Comparison of ENCODE assay signal across 8 mouse cellular contexts in the genomic region with DNA sequence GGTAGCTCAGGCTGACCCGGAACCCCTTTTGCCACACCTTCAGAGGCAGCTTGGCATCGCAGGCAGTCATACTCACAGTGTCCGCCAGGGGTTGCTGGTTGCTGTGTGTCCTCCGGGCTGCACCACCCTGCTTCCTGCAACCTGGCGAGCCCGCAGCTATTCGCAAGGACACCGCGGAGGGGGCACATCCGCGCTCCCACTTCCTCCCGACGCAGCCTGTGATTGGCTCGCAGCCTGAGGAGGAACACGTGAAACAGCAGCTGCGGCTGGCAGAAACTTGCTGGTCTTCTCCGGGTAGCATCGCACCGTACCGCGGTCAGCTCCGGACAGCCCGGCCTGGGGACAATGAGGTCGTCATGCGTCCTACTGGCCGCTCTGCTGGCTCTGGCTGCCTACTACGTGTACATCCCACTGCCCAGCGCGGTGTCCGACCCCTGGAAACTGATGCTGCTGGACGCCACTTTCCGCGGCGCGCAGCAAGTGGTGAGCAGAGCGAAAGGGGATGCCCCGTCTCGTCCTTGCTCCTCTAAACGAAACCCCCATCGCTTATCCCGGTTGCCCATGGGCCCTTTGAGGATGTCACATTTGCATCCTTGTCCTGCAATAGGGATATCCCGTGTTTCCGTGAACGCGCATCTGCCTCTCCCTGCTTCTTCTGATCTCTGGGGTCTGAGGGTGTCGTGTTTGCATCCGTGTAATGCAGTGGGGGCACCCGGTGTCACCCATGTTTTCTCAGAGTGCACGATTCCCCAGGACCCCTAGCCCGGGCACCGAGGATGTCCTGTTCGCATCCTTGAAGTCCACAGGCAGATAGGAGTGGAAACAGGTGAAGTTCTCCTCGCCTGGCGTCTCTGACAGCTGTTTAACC. TPM values are rescaled to one million over a fixed set of nuclear protein-coding genes. Genes with fewer than 3 reads are reported as not detected.
DNase-seq lines count a peak whose midpoint lies in the region; ATAC-seq and TF ChIP-seq lines count a peak whose summit lies in the region.

Gene Nceh1, plus strand, starts transcription at position 233 of the 868 bp plus-strand sequence.

- ATAC-seq in forebrain, embryonic 16.5 days, result peak; percentile 98
- ATAC-seq in lung, embryonic 14.5 days (ENCODE audit: insufficient read depth), result peak; percentile 98

- peak within 1 kb of the TSS; percentile 78 for H3K9ac ChIP-seq in ES-E14 (ENCODE audit: insufficient read depth, low read depth, low read length, poor library complexity, severe bottlenecking)
- peak within 1 kb of the TSS; percentile 59 for H3K9ac ChIP-seq in forebrain, embryonic 16.5 days (replicated peaks; ENCODE audit: low read depth, low read length)
- peak within 1 kb of the TSS; percentile 54 for H3K9ac ChIP-seq in lung, embryonic 14.5 days

- intact Hi-C loops in heart, postnatal 36 days (cut with DNase I), result loop anchor here (1.0 to 5.0 kb wide), 3 partner anchors 30 to 159 kb away; partner anchors contain the start of gene Ect2

- H3K4me1 ChIP-seq in ES-E14 (ENCODE audit: control insufficient read depth in 2 of 2, insufficient read depth in 2 of 2, low read length in 2 of 2, poor library complexity in 1 of 2), result no peaks in the 10 kb centered on the region
- H3K4me1 ChIP-seq in forebrain, embryonic 16.5 days (replicated peaks; ENCODE audit: control insufficient read depth, insufficient read depth, low read length), result peaks cover 7% of the 10 kb centered on the region
- H3K4me1 ChIP-seq in lung, embryonic 14.5 days (ENCODE audit: insufficient read depth), result no peaks in the 10 kb centered on the region
- peaks cover 2% of the 10 kb centered on the region for H3K4me1 ChIP-seq in olfactory bulb, adult 2 months (ENCODE audit: control insufficient read depth, insufficient read depth, low read length)
- H3K4me1 ChIP-seq in thymus, adult 2 months (replicated peaks; ENCODE audit: control insufficient read depth, insufficient read depth, low read length), result peaks cover 9% of the 10 kb centered on the region

- H3K4me2 ChIP-seq in forebrain, embryonic 16.5 days (ENCODE audit: low read length), result peak within 1 kb of the TSS; percentile 88
- peak within 1 kb of the TSS; percentile 95 for H3K4me2 ChIP-seq in lung, embryonic 14.5 days

- H3K9me3 ChIP-seq in ES-E14 (ENCODE audit: control insufficient read depth, insufficient read depth, low read depth, low read length), result no peaks in the 10 kb centered on the region
- H3K9me3 ChIP-seq in forebrain, embryonic 16.5 days (ENCODE audit: control insufficient read depth, low read length), result no peaks in the 10 kb centered on the region
- no peaks in the 10 kb centered on the region for H3K9me3 ChIP-seq in lung, embryonic 14.5 days (ENCODE audit: low read depth, low read length)

- no peaks in the 10 kb centered on the region for H3K27me3 ChIP-seq in forebrain, embryonic 16.5 days (replicated peaks; ENCODE audit: control insufficient read depth, insufficient read depth, low read length)
- no peaks in the 10 kb centered on the region for H3K27me3 ChIP-seq in lung, embryonic 14.5 days (ENCODE audit: insufficient read depth, low read length)
- H3K27me3 ChIP-seq in thymus, adult 2 months (ENCODE audit: control insufficient read depth, insufficient read depth, low read length), result no peaks in the 10 kb centered on the region

- DNase-seq in ES-E14 (ENCODE audit: low read depth, low spot score), result peak; percentile 88
- peak; percentile 96 for DNase-seq in cerebellum, adult 11-12 months
- DNase-seq in heart, postnatal 36 days, result peak; percentile 93 to 94
- DNase-seq in layer of hippocampus, adult 2 months (ENCODE audit: low spot score in 2 of 2), result peak; percentile 95 to 96
- peak; percentile 94 for DNase-seq in lung, embryonic 14.5 days
- DNase-seq in thymus, adult 2 months, result peak; percentile 97

- no peaks in the 10 kb centered on the region for H3K36me3 ChIP-seq in ES-E14 (ENCODE audit: control insufficient read depth, insufficient read depth, low read length, poor library complexity, severe bottlenecking)
- H3K36me3 ChIP-seq in forebrain, embryonic 16.5 days (ENCODE audit: control insufficient read depth, insufficient read depth), result no peaks in the 10 kb centered on the region
- no peaks in the 10 kb centered on the region for H3K36me3 ChIP-seq in lung, embryonic 14.5 days (ENCODE audit: insufficient read depth)
- H3K36me3 ChIP-seq in thymus, adult 2 months (ENCODE audit: control insufficient read depth, insufficient read depth, low read length), result no peaks in the 10 kb centered on the region

- in situ Hi-C loops in ES-E14 (cut with MboI; ENCODE audit: low sequenced_read_pairs in 2 of 2, unreplicated experiment in 2 of 2), result no loop called here

- TF ChIP-seq POLR2A in olfactory bulb, adult 2 months (IDR thresholded peaks at IDR 0.05; ENCODE audit: insufficient read depth, low read depth, low read length), result no peak
- peak; percentile 30; the same call in 1 of the 2 replicates for TF ChIP-seq POLR2A in thymus, adult 2 months (IDR thresholded peaks at IDR 0.05; ENCODE audit: control insufficient read depth, extremely low read depth, insufficient read depth, low read length, poor library complexity)

- WGBS in forebrain, embryonic 16.5 days, result under 1% methylated on average over 54 of the region's 54 CpGs
- WGBS in lung, embryonic 14.5 days, result under 1% methylated on average over 54 of the region's 54 CpGs
- WGBS in olfactory bulb, adult 2 months, result under 1% methylated on average over 54 of the region's 54 CpGs
- WGBS in thymus, adult 2 months, result under 1% methylated on average over 54 of the region's 54 CpGs

- peak; percentile 100 for TF ChIP-seq CTCF in layer of hippocampus, adult 2 months (conservative IDR thresholded peaks at IDR 0.05)
- TF ChIP-seq CTCF in lung, embryonic 14.5 days (IDR thresholded peaks at IDR 0.05; ENCODE audit: low read depth), result peak; percentile 97
- peak; percentile 98 for TF ChIP-seq CTCF in olfactory bulb, adult 2 months (IDR thresholded peaks at IDR 0.05; ENCODE audit: insufficient read depth, low read depth, low read length)
- TF ChIP-seq CTCF in thymus, adult 2 months (IDR thresholded peaks at IDR 0.05; ENCODE audit: borderline replicate concordance, control insufficient read depth, extremely low read depth, insufficient read depth, low read length, poor library complexity), result peak; percentile 94

- no peak within 1 kb of the TSS for H3K27ac ChIP-seq in ES-E14 (ENCODE audit: insufficient read depth, low read depth, low read length, poor library complexity, severe bottlenecking)
- H3K27ac ChIP-seq in forebrain, embryonic 16.5 days (ENCODE audit: low read length), result no peak within 1 kb of the TSS
- H3K27ac ChIP-seq in layer of hippocampus, adult 2 months, result peak within 1 kb of the TSS; percentile 91
- no peak within 1 kb of the TSS for H3K27ac ChIP-seq in lung, embryonic 14.5 days (ENCODE audit: low read depth)
- H3K27ac ChIP-seq in olfactory bulb, adult 2 months (ENCODE audit: insufficient read depth, low read depth, low read length), result peak within 1 kb of the TSS; percentile 85
- H3K27ac ChIP-seq in thymus, adult 2 months (ENCODE audit: control insufficient read depth, insufficient read depth, low read length), result no peak within 1 kb of the TSS

- H3K4me3 ChIP-seq in ES-E14 (ENCODE audit: insufficient read depth in 1 of 2, low read depth in 1 of 2, low read length in 2 of 2, poor library complexity in 1 of 2, severe bottlenecking in 1 of 2), result peak within 1 kb of the TSS; percentile 83 to 86
- peak within 1 kb of the TSS; percentile 61 for H3K4me3 ChIP-seq in forebrain, embryonic 16.5 days (replicated peaks; ENCODE audit: low read length)
- H3K4me3 ChIP-seq in layer of hippocampus, adult 2 months, result peak within 1 kb of the TSS; percentile 82
- H3K4me3 ChIP-seq in lung, embryonic 14.5 days (ENCODE audit: low read depth, low read length), result peak within 1 kb of the TSS; percentile 56
- peak within 1 kb of the TSS; percentile 76 for H3K4me3 ChIP-seq in olfactory bulb, adult 2 months (ENCODE audit: insufficient read depth, low read depth, low read length)
- peak within 1 kb of the TSS; percentile 90 for H3K4me3 ChIP-seq in thymus, adult 2 months (ENCODE audit: control insufficient read depth, insufficient read depth, low read length)

TF ChIP-seq in ES-E14, 5 proteins besides CTCF, POLR2A, EP300 and RAD21:
- peak; percentile 75; the same call in 1 of the 2 replicates for TF ChIP-seq ZC3H11A (IDR thresholded peaks at IDR 0.05; ENCODE audit: borderline replicate concordance, low read depth, low read length)
- TF ChIP-seq ZNF384 (IDR thresholded peaks at IDR 0.05; ENCODE audit: low read depth, low read length), result no peak

RNA-seq across cellular contexts. Expression of gene Nceh1, which starts in this region (rescaled TPM):
- 17.3 and 27.5 TPM in 2 replicates for total RNA-seq in ES-E14 (2012; rRNA removed)
- 6.7 and 8.5 TPM in 2 replicates for polyA plus RNA-seq in forebrain, embryonic 16.5 days (2015; fragmentation: Nextera tagmentation; extraction: Ambion mirVana)
- total RNA-seq in heart, postnatal 36 days (2021), result 100 to 1,000 TPM; 203 to 236 TPM
- 100 to 1,000 TPM; 108 to 115 TPM for total RNA-seq in layer of hippocampus, adult 2 months (2021)
- 4.1 and 6.8 TPM in 2 replicates for polyA plus RNA-seq in lung, embryonic 14.5 days (2014; fragmentation: Nextera tagmentation; extraction: Ambion mirVana)
- polyA plus RNA-seq in olfactory bulb, adult 2 months (2012; ENCODE audit: insufficient read depth, insufficient read length, low replicate concordance, missing spikeins), result not detected in 2 replicates
- polyA plus RNA-seq in thymus, adult 2 months (2012; rRNA removed), result 37.0 and 40.5 TPM in 2 replicates

Comparison
In these comparisons a context has a peak if more than half of its experiments do, and no peak if none do; other contexts are left out.
1. H3K27ac ChIP-seq: peak in layer of hippocampus, adult 2 months (single experiment) and olfactory bulb, adult 2 months (single experiment); none in ES-E14 (single experiment), forebrain, embryonic 16.5 days (single experiment), lung, embryonic 14.5 days (single experiment) and thymus, adult 2 months (single experiment).
2. Peak in every context shown above with its lines, with median percentiles within 50 percentile points of each other: DNase-seq, H3K4me3 ChIP-seq, H3K9ac ChIP-seq and CTCF ChIP-seq.